Mouse (Mus musculus): ENCODE results near the gene Eif2ak2.

The Eif2ak2 gene

GRCm38 (mm10) chr17:78834856-78835835 is 47.2 kb downstream of the Eif2ak2 start, which contains the start of the genes Heatr5b and Gpatch11:
Gene Heatr5b, minus strand, starts transcription at chr17:78835364.
Gene Gpatch11, plus strand, starts transcription at chr17:78835567.
- DNase-seq (ENCODE audit: low spot score) = peak; percentile 99

DNA sequence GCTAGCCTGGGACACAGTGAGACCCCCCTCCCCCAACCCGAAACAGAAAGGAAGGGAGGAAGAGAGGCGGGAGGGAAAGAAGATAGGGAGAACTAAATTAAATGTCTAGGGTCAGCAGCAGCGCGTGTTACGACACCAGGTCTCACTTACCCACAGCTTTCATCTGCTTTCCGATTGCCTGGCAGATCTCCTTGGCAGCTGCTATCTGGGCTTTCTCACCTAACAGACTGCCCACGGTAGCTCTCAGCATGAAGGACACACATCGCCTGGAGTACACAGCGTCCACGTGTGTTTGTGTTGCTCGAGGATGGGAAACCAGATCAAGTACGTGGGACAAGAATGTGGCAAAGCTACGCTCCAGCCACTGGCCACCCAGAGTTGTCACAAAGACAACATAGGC is 58.0 kb downstream of the Eif2ak2 start:
- DNase-seq (ENCODE audit: low spot score) = no peak

DNA sequence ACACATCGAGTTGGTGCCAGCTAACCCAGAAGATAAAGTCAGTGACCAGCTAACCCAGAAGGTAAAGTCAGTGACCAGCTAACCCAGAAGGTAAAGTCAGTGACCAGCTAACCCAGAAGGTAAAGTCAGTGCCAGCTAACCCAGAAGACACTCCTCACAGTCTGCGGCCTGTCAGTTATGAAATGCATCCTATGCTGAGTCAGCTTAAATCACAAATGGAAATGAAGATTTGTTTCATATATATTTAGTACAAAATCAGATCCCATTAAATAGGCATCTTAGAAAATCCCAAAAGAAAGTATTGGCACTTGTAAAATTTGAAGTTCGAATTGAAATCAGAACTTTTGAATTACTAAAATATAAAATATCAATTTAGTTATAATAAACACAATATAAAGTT is 72.8 kb downstream of the Eif2ak2 start:
- DNase-seq (ENCODE audit: low spot score) = no peak

GRCm38 (mm10) chr17:78809019-78809418 is 73.4 kb downstream of the Eif2ak2 start:
- DNase-seq (ENCODE audit: low spot score) = peak; percentile 55

Data from embryo, embryonic 10 days (tissue).